Mouse (Mus musculus): ENCODE measurements around the gene Nkx6-2.

- TF ChIP-seq CTCF (IDR thresholded peaks at IDR 0.05; ENCODE audit: insufficient read depth, low read length) (no peak), POLR2A (IDR thresholded peaks at IDR 0.05; ENCODE audit: borderline replicate concordance, extremely low read depth, low read depth, low read length) (no peak)
These were observed 11.8 kb downstream of the Nkx6-2 start for GRCm38 (mm10) chr7:139570788-139571187.
